Mouse (Mus musculus) heart, adult 9 months (tissue): ENCODE results near the gene Znrf3.
A peak's percentile ranks its signal among the peaks of the same experiment; 100 is the strongest.

Experiments
- DNase-seq, 2 experiments: peaks; one replicate each; pipeline ENCODE4 v3.0.0; 2022; ENCODE audit warnings: low spot score in 2 of 2

The Znrf3 gene

GRCm38 (mm10) chr11:5271274-5272065 is 173.2 kb downstream of the Znrf3 start:
- DNase-seq = no peak

- no peak for DNase-seq
Measured at GRCm38 (mm10) chr11:5269846-5270461, 174.7 kb downstream of the Znrf3 start.

- peak in 1 of 2 experiments; percentile 29 for DNase-seq
Measured at GRCm38 (mm10) chr11:5265764-5266163, 178.9 kb downstream of the Znrf3 start.

GRCm38 (mm10) chr11:5263078-5263730 is 181.4 kb downstream of the Znrf3 start:
- no peak for DNase-seq

GRCm38 (mm10) chr11:5261508-5262392 is 182.9 kb downstream of the Znrf3 start, which contains the start of gene Kremen1:
Gene Kremen1 (minus strand): TSS chr11:5261558.
- peak; percentile 91 to 93 for DNase-seq

- peak in 1 of 2 experiments; percentile 53 for DNase-seq
Measured at GRCm38 (mm10) chr11:5260942-5261459, 183.6 kb downstream of the Znrf3 start.

- peak in 1 of 2 experiments; percentile 16 for DNase-seq
Measured at GRCm38 (mm10) chr11:5259944-5260598, 184.6 kb downstream of the Znrf3 start.

- no peak for DNase-seq
Measured at GRCm38 (mm10) chr11:5258036-5258435, 186.6 kb downstream of the Znrf3 start.

- no peak for DNase-seq
Measured at GRCm38 (mm10) chr11:5257151-5257862, 187.3 kb downstream of the Znrf3 start.

- DNase-seq = no peak
Measured at GRCm38 (mm10) chr11:5255509-5256014, 189.1 kb downstream of the Znrf3 start.

GRCm38 (mm10) chr11:5254016-5254415 is 190.6 kb downstream of the Znrf3 start:
- DNase-seq = no peak

- no peak for DNase-seq
Measured at GRCm38 (mm10) chr11:5253528-5253927, 191.1 kb downstream of the Znrf3 start.

GRCm38 (mm10) chr11:5252727-5253126 is 191.9 kb downstream of the Znrf3 start:
- DNase-seq = no peak

GRCm38 (mm10) chr11:5251112-5251511 is 193.5 kb downstream of the Znrf3 start:
- DNase-seq = no peak

- no peak for DNase-seq
Measured at GRCm38 (mm10) chr11:5248200-5248599, 196.4 kb downstream of the Znrf3 start.

GRCm38 (mm10) chr11:5245431-5245830 is 199.2 kb downstream of the Znrf3 start:
- no peak for DNase-seq

GRCm38 (mm10) chr11:5244749-5245130 is 199.9 kb downstream of the Znrf3 start:
- DNase-seq = peak; percentile 20 to 22

GRCm38 (mm10) chr11:5243812-5244748 is 200.6 kb downstream of the Znrf3 start:
- DNase-seq = peak; percentile 67 to 77

- no peak for DNase-seq
Measured at GRCm38 (mm10) chr11:5243208-5243607, 201.4 kb downstream of the Znrf3 start.
